Mouse (Mus musculus): ENCODE measurements around the gene Espnl.

GRCm38 (mm10) chr1:91332102-91332501 lies 10.2 kb downstream of the Espnl start:
- TF ChIP-seq POLR2A (IDR thresholded peaks at IDR 0.05; ENCODE audit: low read depth, low read length), result no peak
- no peak for TF ChIP-seq CTCF (conservative IDR thresholded peaks at IDR 0.05; ENCODE audit: insufficient read depth, insufficient read length, low read depth, low read length)

All from kidney, adult 2 months (tissue).